ENCODE assay signal across 16 mouse cellular contexts in the genomic region with DNA sequence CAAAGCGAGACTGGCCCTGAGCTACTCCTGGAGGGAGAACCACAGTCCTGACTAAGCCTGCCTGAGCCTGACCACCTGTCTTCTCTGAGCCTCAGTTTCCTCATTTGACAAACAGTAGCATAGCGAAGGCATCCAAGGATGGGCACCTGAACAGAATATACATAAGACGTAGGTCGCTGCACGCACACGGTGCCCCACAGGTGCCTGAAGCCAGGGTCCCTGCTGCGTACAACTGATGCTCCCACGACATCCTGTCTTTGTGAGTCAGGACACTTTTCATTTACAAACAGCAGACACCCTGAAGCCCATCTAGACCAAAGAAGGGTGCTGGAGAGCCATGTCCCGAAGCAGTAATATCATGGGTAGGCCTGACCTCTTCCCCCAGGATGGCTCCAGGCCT. TPM values are rescaled to one million over a fixed set of nuclear protein-coding genes. Genes with fewer than 3 reads are reported as not detected.
"Had no signal": no experiment of that assay in that cellular context is flagged by ENCODE, and none has a peak within 500 bp of the region (broad histone marks: within the 10 kb centered on the region; RNA-seq: fewer than 3 reads in every experiment).

No protein-coding gene starts in this region.

- H3K4me1 ChIP-seq: limb, embryonic 12.5 days; stomach, embryonic 15.5 days had no signal

- H3K4me3 ChIP-seq: layer of hippocampus, adult 2 months; limb, embryonic 12.5 days; liver, embryonic 13.5 days; midbrain, embryonic 15.5 days; neural tube, embryonic 13.5 days; stomach, embryonic 15.5 days had no signal

- ATAC-seq: liver, postnatal 0 days; midbrain, embryonic 15.5 days had no signal

- H3K9me3 ChIP-seq: limb, embryonic 12.5 days; liver, embryonic 13.5 days; midbrain, embryonic 15.5 days; neural tube, embryonic 13.5 days; stomach, embryonic 15.5 days had no signal

- H3K27me3 ChIP-seq: limb, embryonic 12.5 days; liver, embryonic 13.5 days; midbrain, embryonic 15.5 days; neural tube, embryonic 13.5 days; stomach, embryonic 15.5 days had no signal

- H3K36me3 ChIP-seq: limb, embryonic 12.5 days; liver, embryonic 13.5 days; midbrain, embryonic 15.5 days; neural tube, embryonic 13.5 days; stomach, embryonic 15.5 days had no signal

- DNase-seq: kidney, adult 18-20 months; kidney, postnatal 10 days; liver; liver, postnatal 0 days; right cerebral cortex, postnatal 14 days; thymus, postnatal 25 days had no signal

RNA-seq across cellular contexts. Expression of a gene that starts 56.3 kb away (rescaled TPM):
- total RNA-seq: layer of hippocampus, adult 2 months; left cerebral cortex, postnatal 36 days; megakaryocyte progenitor cell, adult 5-6 weeks had no signal
- polyA plus RNA-seq: kidney, embryonic 14.5 days; limb, embryonic 12.5 days; midbrain, embryonic 11.5 days; midbrain, embryonic 15.5 days had no signal
